Mouse (Mus musculus): Measurements from ENCODE around the gene Olfr1484. TPM values are rescaled to one million over a fixed set of nuclear protein-coding genes. Genes with fewer than 3 reads are reported as not detected.
"Not testable (repeated sequence)": the region's sequence is repeated elsewhere in the genome, so short reads cannot be mapped to it uniquely, and the experiment has no call there.

Gene Olfr1484
- not detected for total RNA-seq (2021)
- long read RNA-seq, experiment 1: 0 reads
- long read RNA-seq, experiment 2: 0 reads

DNA sequence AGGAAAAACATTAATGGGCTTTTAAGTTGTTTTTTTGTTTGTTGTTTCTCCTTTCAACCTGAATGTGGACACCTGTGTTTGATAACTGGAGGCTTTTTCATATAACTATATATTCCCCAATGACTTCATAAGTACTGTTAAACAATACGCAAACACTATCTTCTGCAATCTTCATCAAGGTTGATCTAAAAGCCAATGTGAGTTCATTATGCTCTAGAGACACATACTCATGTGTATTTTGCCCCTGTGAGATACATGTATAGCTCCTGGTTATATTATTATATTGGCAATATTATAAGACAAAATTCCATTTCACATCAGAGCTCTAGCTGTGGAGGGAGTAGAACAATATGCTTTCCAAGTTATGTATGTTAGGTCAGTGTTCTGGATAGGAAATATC, at the start of gene Olfr1484:
Gene Olfr1484 (plus strand): TSS at position 301 of the 400 bp plus-strand sequence.
- DNase-seq: no peak

DNA sequence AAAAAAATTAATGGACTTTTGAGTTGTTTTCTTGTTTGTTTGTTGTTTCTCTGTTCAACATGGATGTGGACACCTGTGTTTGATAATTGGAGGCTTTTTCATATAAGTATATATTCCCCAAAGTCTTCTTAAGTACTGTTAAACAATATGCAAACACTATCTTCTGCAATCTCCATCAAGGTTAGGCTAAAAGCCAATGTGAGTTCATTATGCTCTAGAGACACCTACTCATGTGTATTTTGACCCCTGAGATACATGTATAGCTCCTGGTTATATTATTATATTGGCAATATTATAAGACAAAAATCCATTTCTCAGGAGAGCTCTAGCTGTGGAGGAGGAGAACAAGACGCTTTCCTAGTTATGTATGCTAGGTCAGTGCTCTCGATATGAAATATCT, 33.8 kb downstream of the Olfr1484 start, which contains the start of gene Olfr1487:
Gene Olfr1487 (plus strand): TSS at position 301 of the 400 bp plus-strand sequence.
- DNase-seq: not testable (repeated sequence)

DNA sequence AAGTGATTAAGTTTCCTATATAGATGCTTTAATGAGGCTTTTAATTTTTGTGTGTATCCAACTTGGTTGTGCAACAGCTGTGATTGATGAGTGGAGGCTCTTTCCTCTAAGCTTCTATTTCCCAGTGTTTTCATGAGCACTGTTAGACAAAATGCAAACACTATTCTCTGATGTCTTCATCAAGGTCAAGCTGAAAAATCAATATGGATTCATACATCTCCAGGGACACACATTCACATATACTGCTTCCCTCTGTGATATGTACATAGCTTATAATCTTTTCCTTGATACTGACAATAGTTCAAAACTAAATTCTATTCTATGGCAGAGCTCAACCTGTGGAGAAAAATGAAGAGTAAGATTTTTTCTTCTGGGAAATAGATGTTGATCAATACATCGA, 48.0 kb downstream of the Olfr1484 start, which contains the start of gene Olfr1489:
Gene Olfr1489 (plus strand): TSS at position 301 of the 400 bp plus-strand sequence.
- no peak for DNase-seq

Small RNAs within 50 kb of the gene (microRNA-seq; reads per million reads assigned to microRNA genes)
- gene Gm22323 (0 reads per million in 2 experiments), gene Gm23931 (0 reads per million in 2 experiments)

Other genes starting within 250 kb of the Olfr1484 start
- gene Olfr1466, start 244.6 kb upstream of the Olfr1484 start, total RNA-seq (2021): not detected
- gene Olfr1467, start 221.3 kb upstream of the Olfr1484 start, total RNA-seq (2021): not detected
- gene Olfr1469, start 175.7 kb upstream of the Olfr1484 start, total RNA-seq (2021): not detected
- gene Olfr1471, start 140.1 kb upstream of the Olfr1484 start, total RNA-seq (2021): not detected
- gene Olfr1472, start 127.4 kb upstream of the Olfr1484 start, total RNA-seq (2021): not detected
- gene Olfr1474, start 113.9 kb upstream of the Olfr1484 start, total RNA-seq (2021): not detected
- not detected for gene Olfr1475, start 103.3 kb upstream of the Olfr1484 start, total RNA-seq (2021)
- gene Olfr1477, start 83.0 kb upstream of the Olfr1484 start, total RNA-seq (2021): not detected
- not detected for gene Olfr1480, start 55.6 kb upstream of the Olfr1484 start, total RNA-seq (2021)
- gene Olfr1487, start 33.9 kb downstream of the Olfr1484 start, total RNA-seq (2021): not detected
- gene Olfr1489, start 48.1 kb downstream of the Olfr1484 start, total RNA-seq (2021): not detected
- not detected for gene Olfr1490, start 67.6 kb downstream of the Olfr1484 start, total RNA-seq (2021)
- gene Olfr1491, start 113.8 kb downstream of the Olfr1484 start, total RNA-seq (2021): not detected
- not detected for gene Olfr1493-ps1, start 139.8 kb downstream of the Olfr1484 start, total RNA-seq (2021)
- not detected for gene Olfr1494, start 156.2 kb downstream of the Olfr1484 start, total RNA-seq (2021)
- not detected for gene Olfr1495, start 181.1 kb downstream of the Olfr1484 start, total RNA-seq (2021)
- not detected for gene Olfr1496, start 194.4 kb downstream of the Olfr1484 start, total RNA-seq (2021)
- gene Olfr1497, start 214.7 kb downstream of the Olfr1484 start, total RNA-seq (2021): not detected
- not detected for gene Olfr1499, start 235.9 kb downstream of the Olfr1484 start, total RNA-seq (2021)
- gene Olfr1500, start 247.0 kb downstream of the Olfr1484 start, total RNA-seq (2021): not detected

Data from heart, adult 18-20 months (tissue).